Mouse (Mus musculus) erythroblast, adult 5-6 weeks (primary cell): ENCODE data around the gene Polg. TPM values are rescaled to one million over a fixed set of nuclear protein-coding genes. Genes with fewer than 3 reads are reported as not detected.

ENCODE experiments used
- ATAC-seq: replicated peaks from 2 replicates; pipeline ENCODE4 v1.8.0; 2016; ENCODE audit warnings: moderate number of reproducible peaks, mild to moderate bottlenecking, moderate TSS enrichment, inconsistent platforms; ENCODE audit not compliant: poor library complexity, low FRiP score, severe bottlenecking
- total RNA-seq, 2 experiments: library from RNA; stranded (forward) in 1 of 2; stranded (reverse) in 1 of 2; fragments of 150-400 nt in 1 of 2; fragments of 200-764, 138-1000 nt in 1 of 2; gene quantifications; 2 replicates each; pipeline versions ENCODE4 v1.2.3 to v1.2.4; 2015 to 2017; ENCODE audit warnings: low replicate concordance in 2 of 2

The Polg gene
- total RNA-seq (2015; ENCODE audit: low replicate concordance) (5.2 and 18.4 TPM in 2 replicates), total RNA-seq (2017; ENCODE audit: low replicate concordance) (26.6 and 27.6 TPM in 2 replicates)

DNA sequence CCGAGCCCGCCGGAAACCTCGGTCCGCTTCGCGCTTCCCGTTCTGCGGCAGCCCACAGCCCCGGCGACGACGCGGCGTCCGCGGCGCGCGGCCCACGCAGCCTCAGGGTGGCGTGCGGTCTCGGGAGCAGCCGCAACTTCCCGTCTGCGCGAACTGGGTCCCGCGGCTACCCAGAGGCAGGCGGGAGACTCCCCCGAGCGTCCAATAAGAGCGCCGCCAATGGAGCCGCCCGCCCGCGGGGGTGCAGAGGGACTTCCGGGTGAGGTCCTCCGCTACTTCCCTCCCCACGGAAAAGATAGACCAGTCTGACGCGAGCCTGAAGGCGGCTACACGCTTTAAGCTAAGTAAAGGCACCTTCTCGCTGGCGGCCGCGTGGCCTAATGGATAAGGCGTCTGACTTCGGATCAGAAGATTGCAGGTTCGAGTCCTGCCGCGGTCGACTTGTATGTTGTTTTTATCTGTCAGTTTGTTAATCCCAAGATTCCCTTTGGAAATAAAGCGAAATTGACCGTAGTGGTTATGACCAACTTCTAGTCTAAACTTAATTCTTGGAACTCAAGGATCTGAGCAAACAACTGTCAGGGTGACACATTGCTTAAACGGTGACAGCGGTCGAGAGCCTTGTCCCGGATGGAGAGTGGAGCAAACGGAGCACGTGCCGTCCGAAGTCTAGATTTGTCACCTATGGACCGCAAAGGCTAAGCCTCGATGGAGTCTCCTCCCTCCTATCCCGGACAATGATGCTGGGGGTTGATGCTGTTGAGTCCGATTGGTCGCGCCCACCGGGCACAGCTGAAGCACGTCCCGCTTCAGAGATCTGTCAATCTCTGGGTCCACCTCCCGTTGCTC, at the start of gene Polg:
Gene Polg (minus strand): TSS at position 310 of the 849 bp plus-strand sequence.
- ATAC-seq, result peak; percentile 96

DNA sequence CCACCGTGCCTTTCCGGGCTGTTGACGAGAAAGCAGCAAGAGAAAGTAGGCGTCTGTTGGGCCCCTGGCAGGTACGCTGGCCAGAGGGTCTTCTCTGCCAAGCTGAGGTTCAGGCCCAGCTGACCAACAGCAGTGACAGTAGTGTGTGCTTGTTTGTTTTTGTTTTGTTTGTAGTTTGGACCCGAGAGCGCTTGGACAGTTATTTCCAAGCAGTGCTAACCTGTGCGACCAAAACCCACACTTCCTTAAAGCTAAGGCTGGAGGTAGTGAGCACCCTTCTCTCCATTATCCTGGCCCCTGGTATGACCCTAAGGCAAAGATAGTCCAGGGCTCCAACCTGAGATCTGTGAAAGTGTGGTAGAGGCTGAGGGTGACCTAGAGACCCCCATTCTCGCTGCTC, 49.7 kb upstream of the Polg start:
- ATAC-seq, result 0 out of 2 replicates have a peak, but pooled peaks have one; percentile 30

DNA sequence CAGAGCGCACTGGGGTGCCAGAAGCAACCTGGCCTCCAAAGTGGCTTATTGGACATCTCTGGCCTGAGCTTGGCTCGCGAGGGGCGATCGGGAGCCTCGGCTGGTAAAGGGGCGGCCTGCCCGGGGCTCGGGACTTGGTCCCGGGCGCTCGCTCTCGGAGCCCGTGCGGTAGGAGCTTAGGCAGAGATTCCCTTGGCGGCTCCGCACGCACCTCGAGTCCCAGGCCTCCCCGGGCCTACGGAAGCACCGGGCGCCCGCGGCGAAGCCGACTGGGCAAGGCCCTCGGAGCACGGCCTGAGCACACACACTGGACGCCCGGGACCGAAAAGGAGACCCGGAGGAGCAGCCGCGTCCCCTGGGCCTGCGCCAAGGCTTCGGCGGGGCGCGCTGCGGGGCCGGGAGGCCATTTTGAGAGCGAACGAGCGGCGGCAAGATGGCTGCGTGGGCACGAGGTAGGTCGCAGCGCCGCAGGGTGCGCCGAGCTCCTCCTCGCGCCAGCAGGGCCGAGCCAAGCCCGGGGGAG, 49.1 kb upstream of the Polg start:
- ATAC-seq, result no peak

DNA sequence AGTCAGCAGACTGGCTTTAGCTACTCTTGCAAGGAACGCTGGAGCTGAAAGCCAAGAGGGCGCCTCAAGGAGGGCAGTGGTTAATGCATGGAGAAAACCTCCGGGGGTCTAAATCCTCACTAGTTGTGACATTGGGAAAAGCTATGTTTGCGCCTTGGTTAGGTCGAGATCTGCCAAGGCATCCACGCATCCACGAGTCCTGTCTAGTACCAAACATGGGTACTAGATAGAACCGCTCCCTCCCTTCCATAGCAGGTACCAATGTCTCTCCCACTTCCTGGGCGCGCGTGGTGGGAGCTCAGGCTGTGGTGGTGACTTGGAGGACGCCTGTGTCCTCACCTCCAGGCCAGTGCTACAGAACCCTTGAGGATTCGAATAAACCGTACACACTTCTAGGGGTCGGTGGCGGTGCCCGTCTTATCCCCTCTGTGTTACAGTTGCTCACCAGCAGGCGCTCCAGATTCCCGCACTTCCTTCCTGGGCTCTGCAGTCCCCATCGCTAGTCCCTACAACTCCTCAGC, 48.3 kb upstream of the Polg start:
- ATAC-seq, result no peak

DNA sequence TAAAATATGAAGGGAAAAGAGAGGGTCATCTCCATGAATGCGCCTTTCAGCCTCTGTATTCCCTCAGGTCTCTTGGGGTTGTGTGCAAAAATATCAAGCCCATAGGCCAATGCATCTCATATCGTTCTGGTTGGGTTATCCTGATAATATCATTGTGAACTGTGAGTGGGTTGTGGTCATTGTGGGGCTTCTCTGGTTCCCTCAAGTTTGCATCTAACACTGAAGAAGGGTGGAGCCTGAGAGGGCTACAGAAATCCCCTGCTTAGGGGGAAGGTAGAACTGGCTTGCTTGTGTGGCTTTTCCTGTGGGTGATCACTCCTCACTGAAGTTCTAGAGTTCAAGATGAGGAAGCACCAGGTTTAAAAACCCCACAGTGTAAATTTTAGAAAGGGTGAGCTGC, 47.3 kb upstream of the Polg start:
- ATAC-seq, result no peak

DNA sequence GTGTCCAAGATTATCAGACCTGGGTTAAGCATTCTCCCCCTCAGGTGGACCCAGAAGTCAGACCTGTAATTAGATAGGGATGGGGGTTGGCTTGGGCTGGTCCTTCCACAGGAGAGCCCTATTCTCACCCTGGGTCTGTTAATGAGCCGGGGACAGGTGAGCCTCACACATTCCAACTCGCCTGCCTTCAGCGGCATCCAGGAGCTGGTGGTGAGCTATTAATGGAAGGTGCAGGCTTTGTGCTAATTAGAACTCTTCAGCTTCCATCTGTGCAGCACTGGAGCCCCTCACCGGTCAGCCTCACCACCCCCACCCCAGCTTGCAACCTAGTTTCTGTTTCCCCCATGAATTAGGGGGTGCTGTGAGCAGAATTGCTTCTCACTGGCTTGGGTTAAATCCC, 46.3 kb upstream of the Polg start:
- no peak for ATAC-seq

DNA sequence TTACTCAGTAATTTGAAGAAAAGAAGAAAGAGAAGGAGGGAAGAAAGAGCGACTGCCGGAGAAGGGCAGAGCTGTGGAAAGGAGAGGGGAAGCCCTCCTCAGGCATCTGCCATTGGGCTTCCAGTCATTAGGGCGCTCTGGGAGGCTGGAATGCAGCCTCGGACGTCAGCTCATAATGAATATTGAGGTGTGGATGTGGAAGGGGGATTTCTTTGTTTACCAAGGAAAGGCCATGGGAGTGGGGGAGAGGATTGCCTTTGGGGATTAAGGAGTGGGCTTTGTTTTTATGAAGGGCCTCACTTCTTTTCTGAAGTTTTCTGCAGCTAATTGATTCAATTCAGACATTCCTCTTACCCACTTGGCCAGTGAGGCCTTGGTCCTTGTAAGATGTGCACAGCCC, 45.5 kb upstream of the Polg start:
- no peak for ATAC-seq

DNA sequence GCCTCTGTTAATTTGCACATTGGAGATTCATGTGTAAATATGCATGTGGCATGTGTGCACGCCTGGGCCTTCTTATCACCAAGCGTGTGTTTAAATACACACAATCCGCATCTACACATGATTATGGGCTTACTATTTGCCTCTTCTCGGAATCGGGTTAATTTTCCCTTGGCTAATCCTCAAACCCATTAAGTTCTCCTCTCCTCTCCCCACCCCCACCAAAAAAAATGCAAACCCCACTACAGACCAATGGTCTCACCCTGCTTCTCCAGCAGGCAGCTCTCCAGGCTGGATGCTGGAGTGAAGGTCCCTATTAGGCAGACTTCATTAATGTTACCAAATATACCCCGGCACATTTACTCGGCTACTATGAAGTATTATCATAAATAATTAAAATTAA, 45.0 kb upstream of the Polg start:
- no peak for ATAC-seq

DNA sequence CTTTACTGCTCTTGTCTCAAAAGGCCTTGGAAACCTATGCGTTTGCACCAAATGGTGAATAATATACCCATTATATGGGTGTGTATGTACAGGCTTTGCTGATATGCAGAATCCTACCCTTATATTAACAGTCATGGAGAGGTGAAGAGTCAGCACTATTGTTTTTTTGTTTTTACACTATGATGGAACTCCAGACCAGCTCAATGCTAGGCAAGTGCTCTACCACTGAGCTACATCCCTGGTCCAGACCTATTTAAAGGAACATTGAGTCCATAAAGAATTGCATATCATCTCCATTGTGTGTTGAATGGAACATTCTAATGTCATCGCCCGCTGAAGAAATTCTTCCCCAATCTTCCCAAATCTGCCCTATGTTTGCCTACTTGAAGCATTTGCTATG, 44.5 kb upstream of the Polg start:
- ATAC-seq, result no peak

DNA sequence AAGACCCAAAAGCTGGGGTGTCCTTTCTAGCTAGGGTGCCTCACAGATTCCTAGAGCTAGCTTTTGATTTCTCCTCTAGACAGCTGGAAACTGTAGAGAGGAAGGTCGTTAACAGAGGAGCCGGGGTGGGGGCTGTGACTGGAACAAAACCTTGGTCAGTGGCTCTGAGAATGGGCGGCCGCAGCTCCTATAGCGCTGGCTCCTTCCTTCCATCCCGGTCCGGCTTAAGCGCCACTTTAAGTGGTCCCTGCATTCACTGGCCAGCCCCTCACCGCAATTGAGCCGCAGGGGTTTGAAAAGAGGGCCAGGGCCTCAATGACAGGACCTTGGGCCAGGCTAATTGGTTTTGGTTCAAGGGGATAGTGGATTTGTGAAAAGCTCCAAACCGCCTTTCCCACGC, 43.5 kb upstream of the Polg start:
- no peak for ATAC-seq

DNA sequence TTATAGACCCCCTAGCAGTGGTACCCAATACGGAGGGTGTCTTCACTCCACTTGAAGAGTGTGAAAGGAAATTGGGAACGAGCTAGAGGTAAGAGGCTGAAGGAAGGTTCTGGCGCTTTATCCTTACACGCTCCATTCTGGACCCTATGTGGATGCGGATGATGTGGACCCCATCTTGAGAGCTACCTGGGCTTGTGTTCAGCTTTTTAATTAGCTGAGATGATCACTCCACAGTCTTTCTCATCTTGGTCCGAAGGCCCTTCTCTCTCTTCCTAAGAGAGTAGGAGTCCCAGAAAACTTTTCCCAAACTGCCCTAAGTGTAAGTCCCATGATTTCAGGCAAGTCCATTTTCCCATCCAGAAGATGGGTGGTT, 43.1 kb upstream of the Polg start:
- no peak for ATAC-seq

DNA sequence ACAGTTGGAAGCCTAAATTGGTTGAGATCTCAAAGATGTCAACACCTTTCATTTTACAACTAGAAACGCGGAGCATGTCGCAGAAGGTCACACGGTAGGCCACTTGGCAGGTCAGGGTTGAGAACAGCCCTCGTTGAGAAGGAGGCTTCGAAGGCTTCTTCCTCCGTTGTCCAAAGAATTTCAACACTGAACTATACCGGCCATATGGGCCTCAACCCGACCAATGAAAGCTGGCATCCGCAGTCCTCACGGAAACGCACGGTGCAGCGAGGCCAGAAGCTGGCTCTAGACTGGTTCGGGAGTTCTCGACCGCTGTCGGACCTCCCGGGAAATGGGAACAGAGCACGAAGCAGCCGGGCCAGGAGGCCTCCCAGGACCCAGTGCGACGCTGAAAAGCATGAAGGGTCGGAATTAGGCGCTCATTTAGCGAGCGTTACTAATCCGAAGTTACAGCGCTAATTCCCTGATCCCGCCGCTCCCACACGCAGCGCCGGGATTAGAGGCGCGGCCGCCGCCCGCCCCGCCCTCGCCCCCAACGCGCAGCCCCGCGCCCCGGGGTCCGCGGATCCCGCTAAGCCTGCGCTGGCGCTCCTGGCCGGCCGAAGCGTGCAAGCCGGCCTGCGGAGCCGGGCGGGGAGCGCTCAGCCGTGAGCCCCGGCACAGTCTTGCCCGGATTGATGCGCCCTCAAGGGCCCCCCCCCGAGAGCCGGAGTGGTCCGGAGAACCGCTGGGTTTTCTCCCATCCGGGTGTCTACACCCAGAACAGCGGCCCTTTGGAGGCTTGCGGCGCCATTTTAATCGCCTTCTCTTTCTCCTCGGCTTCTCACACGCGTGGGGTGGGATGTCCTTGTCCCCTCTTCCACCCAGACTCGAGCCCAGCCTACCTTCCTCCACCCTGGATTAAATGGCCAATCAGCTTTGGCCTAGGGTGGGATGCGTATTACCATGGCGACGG, 42.4 kb upstream of the Polg start:
- ATAC-seq, result no peak

DNA sequence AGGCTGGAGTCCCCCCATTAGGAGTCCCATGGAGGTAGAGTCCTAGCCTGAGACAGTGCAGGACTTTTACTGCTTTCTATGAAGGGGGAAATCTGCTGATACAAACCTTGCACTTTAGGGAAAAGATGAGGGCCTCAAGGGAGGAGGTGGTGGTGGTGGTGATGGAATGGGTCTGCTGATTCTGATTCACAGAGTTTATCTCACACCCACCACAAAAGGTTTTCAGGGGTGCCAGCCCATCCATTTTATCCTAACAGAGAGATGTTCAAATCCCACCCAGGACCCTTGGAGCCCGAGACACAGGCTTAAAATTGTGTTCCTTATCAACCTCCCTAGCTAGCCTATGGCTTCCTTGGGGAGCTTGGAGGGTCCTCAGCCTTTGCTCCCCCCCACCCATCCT, 41.6 kb upstream of the Polg start:
- ATAC-seq, result no peak

DNA sequence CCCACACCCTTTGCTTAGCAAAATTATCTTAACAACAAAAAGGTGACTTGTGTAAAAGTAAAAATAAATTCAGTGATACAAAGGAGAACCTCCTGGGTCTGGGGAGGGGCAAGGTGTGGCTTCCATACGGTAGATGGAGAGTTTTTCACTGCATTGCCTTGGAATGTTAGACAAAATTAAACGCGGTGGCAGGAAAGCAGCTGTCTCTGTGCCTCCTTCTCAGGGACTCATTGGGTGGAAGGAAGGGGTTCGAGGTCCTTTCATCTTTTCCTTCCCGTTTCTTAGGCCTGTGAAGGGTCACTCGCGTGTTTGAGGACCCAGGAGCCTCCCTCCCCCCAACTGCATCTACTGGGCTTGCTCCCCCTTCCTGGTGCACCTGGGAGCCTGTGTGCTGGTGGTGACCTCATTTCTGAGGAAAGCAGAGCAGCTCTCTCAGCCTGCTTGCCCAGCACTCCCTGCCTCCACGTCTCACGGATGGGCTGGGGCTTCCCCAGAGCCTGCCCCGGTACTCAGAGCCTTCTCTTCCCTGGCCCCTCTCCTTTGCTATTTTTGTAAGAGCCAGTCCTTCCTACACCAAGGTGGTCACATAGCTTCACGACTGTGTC, 41.0 kb upstream of the Polg start:
- no peak for ATAC-seq

DNA sequence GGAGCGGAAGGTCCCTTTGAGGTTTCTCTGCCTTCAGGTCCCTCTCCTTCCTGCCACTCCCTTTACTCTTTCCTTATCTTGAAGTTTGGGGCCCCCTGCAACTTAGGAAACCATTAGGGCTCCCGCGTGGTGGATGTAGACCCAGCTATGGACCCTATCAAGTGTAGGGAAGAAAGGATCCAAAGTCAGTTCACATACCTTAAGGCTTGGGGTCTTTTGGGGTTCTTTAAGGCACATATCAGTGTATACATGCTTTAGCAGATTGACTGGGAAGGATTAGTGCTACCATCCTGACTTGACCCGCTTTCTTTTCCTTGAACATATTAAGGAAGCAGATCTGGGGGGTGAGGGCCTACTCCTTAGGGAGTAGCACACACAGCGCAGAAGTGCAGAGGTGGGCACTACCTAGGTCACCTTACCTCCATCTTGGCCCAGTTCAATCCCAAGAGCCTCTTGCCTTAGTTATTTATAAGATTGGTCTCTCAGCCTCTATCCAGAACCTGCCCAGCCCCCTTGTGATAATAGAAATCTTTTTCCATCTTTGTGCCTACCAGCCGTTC, 40.4 kb upstream of the Polg start:
- ATAC-seq, result no peak

DNA sequence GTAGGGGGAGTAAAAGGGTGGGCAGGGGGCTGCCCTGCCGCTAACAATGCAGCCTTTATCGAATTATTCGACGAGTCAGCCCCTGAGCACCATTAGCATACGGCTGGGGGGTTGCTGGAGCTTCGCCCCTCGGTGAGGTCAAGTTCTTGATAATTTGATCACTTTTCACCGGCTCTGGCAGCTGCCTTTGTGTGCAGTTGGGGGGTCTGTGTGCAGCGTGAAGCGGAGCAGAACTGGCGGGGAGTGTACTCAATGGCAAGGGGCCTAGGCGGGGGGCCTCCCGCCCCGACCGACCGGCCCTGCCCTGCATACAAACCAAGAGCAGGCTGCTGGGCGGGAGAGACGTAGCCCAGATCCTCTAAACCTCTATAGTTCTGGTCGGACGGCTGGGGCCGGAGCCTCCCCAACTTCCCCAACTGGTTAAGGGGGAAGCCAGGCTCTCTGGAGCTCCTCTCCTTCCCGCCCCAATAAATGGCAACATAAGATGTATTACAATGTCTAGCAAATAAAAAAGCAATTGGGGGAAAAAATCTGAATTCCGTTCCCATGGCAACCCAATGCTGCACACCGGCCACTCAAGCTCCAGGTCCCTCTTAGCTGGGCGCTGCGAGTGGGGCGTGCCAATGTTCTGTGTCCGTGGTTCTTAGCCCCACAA, 39.8 kb upstream of the Polg start:
- ATAC-seq, result no peak

DNA sequence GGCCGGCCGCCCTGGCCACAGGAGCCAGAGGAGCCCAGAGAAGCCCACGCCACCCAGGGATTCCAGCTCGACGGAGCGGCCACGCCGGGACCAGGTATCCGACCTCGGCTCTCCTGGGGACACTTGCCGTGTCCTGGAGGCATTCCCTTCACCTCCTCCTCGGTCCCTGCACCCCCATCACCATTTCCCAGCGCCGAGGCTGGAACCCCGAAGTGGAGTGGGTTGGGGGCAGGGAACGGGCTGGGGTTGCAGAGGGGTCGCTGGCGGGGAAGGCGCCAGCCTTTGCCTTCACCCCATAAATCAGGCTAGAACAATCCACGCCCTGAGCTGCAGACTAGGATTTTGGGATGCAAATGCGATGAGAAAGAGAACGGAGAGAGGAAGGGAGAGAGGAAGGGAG, 39.2 kb upstream of the Polg start:
- no peak for ATAC-seq

DNA sequence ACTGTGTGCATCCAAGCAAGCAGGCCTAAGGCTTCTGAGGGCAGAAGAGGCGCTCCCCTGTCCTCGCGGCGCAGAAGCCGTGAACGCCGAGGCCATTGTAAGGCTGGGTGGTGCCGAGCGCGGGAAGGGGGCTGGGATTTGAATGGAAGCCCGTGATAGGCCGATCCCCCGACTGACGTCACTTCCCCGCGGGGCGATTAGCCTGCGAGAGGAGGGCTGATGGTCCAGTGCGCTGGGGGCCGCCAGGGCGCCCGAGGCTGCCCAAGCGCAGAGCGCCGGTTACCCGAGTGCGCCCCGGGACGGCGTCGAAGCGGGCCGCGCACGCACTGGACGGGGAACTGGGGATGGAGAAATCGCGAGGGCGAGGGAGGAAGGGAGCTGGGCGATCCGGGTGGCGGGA, 38.6 kb upstream of the Polg start:
- ATAC-seq, result no peak

DNA sequence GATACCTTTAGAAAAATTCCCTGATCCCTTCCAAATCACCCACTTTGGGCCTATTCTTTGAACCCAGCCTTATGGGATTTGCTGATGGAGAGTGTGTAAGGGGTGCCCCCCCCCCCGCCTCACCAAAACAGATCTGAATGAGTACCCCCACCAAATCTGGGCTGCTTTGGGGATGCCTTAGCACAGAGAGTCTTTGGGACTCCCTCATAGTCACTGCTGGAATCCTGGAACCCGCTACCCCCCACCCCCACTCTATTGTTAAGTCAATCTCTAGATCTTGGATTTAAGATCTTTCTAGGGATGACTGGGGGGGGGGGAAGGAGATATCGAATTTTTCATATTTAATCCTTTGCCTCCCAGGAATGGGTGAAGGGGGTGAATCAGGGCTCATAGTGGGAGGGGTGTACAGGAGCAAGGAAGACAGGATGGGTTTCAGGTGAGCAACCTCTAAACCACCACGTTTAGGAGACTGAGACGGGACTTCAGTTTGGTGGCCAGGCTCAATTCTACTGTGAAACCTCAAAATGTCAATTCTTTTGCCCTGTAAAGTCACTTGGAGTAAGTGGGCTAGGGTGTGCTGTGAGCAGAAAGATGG, 37.6 kb upstream of the Polg start:
- ATAC-seq, result no peak
